ENCODE assay signal across 12 mouse cellular contexts in the genomic region with DNA sequence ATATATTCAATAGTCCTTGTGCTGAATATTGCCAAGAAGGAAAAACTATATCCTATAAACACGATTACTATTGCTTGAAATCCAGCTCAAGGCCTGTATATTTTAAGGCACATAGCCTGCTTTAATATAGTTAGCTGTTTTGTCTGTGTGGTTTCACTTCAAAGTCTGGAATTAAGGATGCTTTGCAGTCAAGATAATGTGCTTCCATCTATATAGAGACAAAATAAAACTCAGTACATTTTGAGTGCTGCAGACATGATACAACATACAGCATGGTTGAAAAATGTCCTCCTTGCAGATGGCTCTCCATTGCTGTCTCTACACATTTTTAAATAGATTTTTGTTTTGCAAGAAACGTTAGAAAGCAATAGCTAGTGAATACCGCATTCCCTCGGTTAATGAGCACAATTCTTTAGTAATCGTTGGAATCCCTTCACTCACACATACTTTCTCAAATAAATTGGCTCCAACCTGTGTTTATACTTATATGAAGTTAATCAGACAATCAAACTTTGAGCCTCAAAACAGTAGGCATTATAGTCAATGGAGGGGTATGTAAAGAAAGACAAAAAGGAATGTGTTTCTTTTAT.
DNase-seq lines count a peak whose midpoint lies in the region; ATAC-seq and TF ChIP-seq lines count a peak whose summit lies in the region.
"Had no signal": no experiment of that assay in that cellular context is flagged by ENCODE, and none has a peak within 500 bp of the region (broad histone marks: within the 10 kb centered on the region; RNA-seq: fewer than 3 reads in every experiment).

No protein-coding gene starts in this region.

- H3K4me2 ChIP-seq in forebrain, embryonic 16.5 days (ENCODE audit: low read length), result peak overlapping the region; percentile 87
- peak overlapping the region; percentile 86 for H3K4me2 ChIP-seq in midbrain, embryonic 14.5 days (ENCODE audit: low read length)

- H3K36me3 ChIP-seq in G1E (replicated peaks), result no peaks in the 10 kb centered on the region
- H3K36me3 ChIP-seq in forebrain, embryonic 16.5 days (ENCODE audit: control insufficient read depth, insufficient read depth), result no peaks in the 10 kb centered on the region
- peaks cover 10% of the 10 kb centered on the region for H3K36me3 ChIP-seq in midbrain, embryonic 14.5 days (ENCODE audit: control insufficient read depth, insufficient read depth, low read length)
- H3K36me3 ChIP-seq: heart, embryonic 15.5 days had no signal

- TF ChIP-seq CTCF in G1E (IDR thresholded peaks at IDR 0.05; ENCODE audit: low read depth, low read length), result no peak

- H3K4me1 ChIP-seq in G1E (ENCODE audit: insufficient read depth, low read depth, low read length), result peaks cover 12% of the 10 kb centered on the region; the same call in 1 of the 2 replicates
- H3K4me1 ChIP-seq in forebrain, embryonic 16.5 days (replicated peaks; ENCODE audit: control insufficient read depth, insufficient read depth, low read length), result no peaks in the 10 kb centered on the region
- H3K4me1 ChIP-seq in midbrain, embryonic 14.5 days (ENCODE audit: control insufficient read depth, insufficient read depth, low read length), result no peaks in the 10 kb centered on the region

- H3K9ac ChIP-seq in forebrain, embryonic 16.5 days (replicated peaks; ENCODE audit: low read depth, low read length), result peak overlapping the region; percentile 77
- peak overlapping the region; percentile 100 for H3K9ac ChIP-seq in midbrain, embryonic 14.5 days (replicated peaks; ENCODE audit: low read length)
- H3K9ac ChIP-seq: heart, embryonic 15.5 days; liver, postnatal 0 days had no signal

- peaks cover 10% of the 10 kb centered on the region; the same call in 1 of the 2 replicates for H3K27me3 ChIP-seq in G1E (ENCODE audit: insufficient read depth, low read length)
- no peaks in the 10 kb centered on the region for H3K27me3 ChIP-seq in forebrain, embryonic 16.5 days (replicated peaks; ENCODE audit: control insufficient read depth, insufficient read depth, low read length)
- no peaks in the 10 kb centered on the region for H3K27me3 ChIP-seq in midbrain, embryonic 14.5 days (ENCODE audit: control insufficient read depth, insufficient read depth, low read length)

- peak; percentile 17 for DNase-seq in 416B (ENCODE audit: low read depth)
- DNase-seq in G1E (ENCODE audit: low spot score), result no peak
- DNase-seq in midbrain, embryonic 14.5 days, result peak; percentile 45
- no peak for DNase-seq in urinary bladder, postnatal 14 days (ENCODE audit: low spot score)
- no peak for DNase-seq in c-Kit-positive CD71-positive TER-119-positive erythroid progenitor cells, embryonic 14.5 days (ENCODE audit: low spot score)
- DNase-seq: adrenal gland, adult 8-10 months; gastrocnemius, postnatal 14 days; kidney, adult 9 months; liver, postnatal 0 days had no signal

- peak overlapping the region; percentile 100 for H3K27ac ChIP-seq in forebrain, embryonic 16.5 days (ENCODE audit: low read length)
- H3K27ac ChIP-seq in midbrain, embryonic 14.5 days (replicated peaks; ENCODE audit: low read depth, low read length), result peak overlapping the region; percentile 100
- H3K27ac ChIP-seq: heart, embryonic 15.5 days had no signal

- H3K4me3 ChIP-seq in G1E (ENCODE audit: low read depth, low read length), result peak overlapping the region; percentile 70; the same call in 1 of the 2 replicates
- H3K4me3 ChIP-seq in forebrain, embryonic 16.5 days (replicated peaks; ENCODE audit: low read length), result peak overlapping the region; percentile 74
- H3K4me3 ChIP-seq in midbrain, embryonic 14.5 days (replicated peaks; ENCODE audit: low read depth, low read length), result peak overlapping the region; percentile 86

- ATAC-seq in G1E (ENCODE audit: extremely low read depth, insufficient number of reproducible peaks, low FRiP score, poor library complexity, severe bottlenecking), result no peak
- no peak for ATAC-seq in forebrain, embryonic 16.5 days
- ATAC-seq in midbrain, embryonic 14.5 days (ENCODE audit: low FRiP score, low TSS enrichment), result no peak
- ATAC-seq in megakaryocyte, adult 5-6 weeks (ENCODE audit: poor library complexity, severe bottlenecking), result no peak
- ATAC-seq: liver, postnatal 0 days had no signal

- 2% methylated on average over 5 of the region's 5 CpGs for WGBS in forebrain, embryonic 16.5 days
- WGBS in midbrain, embryonic 14.5 days, result 1% methylated on average over 5 of the region's 5 CpGs

- H3K9me3 ChIP-seq in G1E (replicated peaks), result no peaks in the 10 kb centered on the region
- H3K9me3 ChIP-seq in forebrain, embryonic 16.5 days (ENCODE audit: control insufficient read depth, low read length), result no peaks in the 10 kb centered on the region
- H3K9me3 ChIP-seq in midbrain, embryonic 14.5 days (ENCODE audit: control insufficient read depth, low read length), result no peaks in the 10 kb centered on the region

Comparison
In these comparisons a context has a peak if more than half of its experiments do, and no peak if none do; other contexts are left out.
1. DNase-seq: peak in 416B (single experiment) and midbrain, embryonic 14.5 days (single experiment); none in G1E (single experiment), urinary bladder, postnatal 14 days (single experiment) and c-Kit-positive CD71-positive TER-119-positive erythroid progenitor cells, embryonic 14.5 days (single experiment).
2. Peak in every context shown above with its lines, with median percentiles within 50 percentile points of each other: H3K4me3 ChIP-seq.